Mouse (Mus musculus) small intestine, adult 2 months (tissue): ENCODE measurements around the gene Tpo.

ENCODE experiments used
- CTCF ChIP-seq: fragments of 200-500 bp; IDR thresholded peaks from 2 replicates; pipeline ENCODE4 v1.5.1; 2012; ENCODE audit warnings: low read depth, mild to moderate bottlenecking, control low read depth, inconsistent platforms, low read length, moderate library complexity, mixed read lengths; ENCODE audit not compliant: insufficient replicate concordance, insufficient read length; ENCODE audit errors: extremely low read depth
- POLR2A ChIP-seq: fragments of 200-500 bp; IDR thresholded peaks from 2 replicates; pipeline ENCODE4 v1.6.1; 2012; ENCODE audit warnings: low read depth, mild to moderate bottlenecking, control low read depth, inconsistent platforms, low read length, moderate library complexity

GRCm38 (mm10) chr12:30006586-30006985 lies 125.8 kb downstream of the Tpo start:
- TF ChIP-seq CTCF (no peak), POLR2A (no peak)
